Mouse (Mus musculus) ES-E14 (cell line): ENCODE data around the gene Magi1. TPM values are rescaled to one million over a fixed set of nuclear protein-coding genes. Genes with fewer than 3 reads are reported as not detected.
A peak's percentile ranks its signal among the peaks of the same experiment; 100 is the strongest.

ENCODE experiments used
- DNase-seq: peaks from one replicate; pipeline ENCODE4 v3.0.0-alpha.2; 2013; ENCODE audit warnings: low read depth, low spot score
- H3K27ac ChIP-seq: 2 replicates; pipeline ENCODE4 v1.5.1; 2012; ENCODE audit warnings: low read depth, mild to moderate bottlenecking, low read length, moderate library complexity, mixed read lengths; ENCODE audit not compliant: poor library complexity, insufficient read depth, severe bottlenecking
- H3K36me3 ChIP-seq: 2 replicates; pipeline ENCODE4 v1.6.1; 2012; ENCODE audit warnings: mild to moderate bottlenecking, low read length, moderate library complexity, mixed read lengths; ENCODE audit not compliant: control insufficient read depth, poor library complexity, insufficient read depth, severe bottlenecking
- H3K4me1 ChIP-seq, 2 experiments: fragments of 150-350 bp in 1 of 2; sonication (generic) in 1 of 2; 2 replicates each; pipeline ENCODE4 v1.6.1; 2012; ENCODE audit warnings: low read length in 2 of 2, mild to moderate bottlenecking in 1 of 2, mixed read lengths in 1 of 2; ENCODE audit not compliant: control insufficient read depth in 2 of 2, insufficient read depth in 2 of 2, poor library complexity in 1 of 2
- H3K4me3 ChIP-seq, 2 experiments: fragments of 150-350 bp in 1 of 2; sonication (generic) in 1 of 2; 2 replicates each; pipeline ENCODE4 v1.5.1; 2012; ENCODE audit warnings: low read length in 2 of 2, low read depth in 1 of 2, mild to moderate bottlenecking in 1 of 2, mixed read lengths in 1 of 2; ENCODE audit not compliant: insufficient read depth in 1 of 2, poor library complexity in 1 of 2, severe bottlenecking in 1 of 2
- H3K9ac ChIP-seq: 2 replicates; pipeline ENCODE4 v1.6.1; 2012; ENCODE audit warnings: low read depth, mild to moderate bottlenecking, low read length, mixed read lengths; ENCODE audit not compliant: poor library complexity, insufficient read depth, severe bottlenecking
- H3K9me3 ChIP-seq: fragments of 150-350 bp; sonication (generic); 2 replicates; pipeline ENCODE4 v1.6.1; 2012; ENCODE audit warnings: low read depth, mild to moderate bottlenecking, low read length; ENCODE audit not compliant: control insufficient read depth, insufficient read depth
- CHD2 ChIP-seq: IDR thresholded peaks from 2 replicates; pipeline ENCODE4 v1.6.1; 2014; ENCODE audit warnings: mild to moderate bottlenecking, low read depth, low read length, inconsistent platforms
- HCFC1 ChIP-seq: IDR thresholded peaks from 2 replicates; pipeline ENCODE4 v1.6.1; 2012; ENCODE audit warnings: low read length, inconsistent platforms, borderline replicate concordance; ENCODE audit not compliant: insufficient read depth
- MAFK ChIP-seq: IDR thresholded peaks from 2 replicates; pipeline ENCODE4 v1.6.1; 2014; ENCODE audit warnings: mild to moderate bottlenecking, low read depth, low read length, inconsistent platforms; ENCODE audit not compliant: insufficient read depth
- ZC3H11A ChIP-seq: IDR thresholded peaks from 2 replicates; pipeline ENCODE4 v1.6.1; 2012; ENCODE audit warnings: low read depth, mild to moderate bottlenecking, inconsistent platforms, low read length, borderline replicate concordance
- ZNF384 ChIP-seq: IDR thresholded peaks from 2 replicates; pipeline ENCODE4 v1.6.1; 2012; ENCODE audit warnings: low read depth, low read length, inconsistent platforms
- in situ Hi-C, 2 experiments: fragments of 600-800 bp; cut with MboI; formaldehyde crosslinking; loops; one replicate each; pipeline ENCODE4 v1.15.1; 2025; ENCODE audit warnings: low sequenced_read_pairs in 2 of 2, inconsistent platforms in 1 of 2; ENCODE audit not compliant: unreplicated experiment in 2 of 2
- total RNA-seq: library from RNA; depleted of rRNA; stranded (reverse); fragments of 300-350 nt; gene quantifications from 2 replicates; pipeline ENCODE4 v1.2.3, GENCODE M21; 2012

Gene Magi1
- total RNA-seq, 1 experiment: 14.6 TPM

- no peaks in the 10 kb centered on the region; a peak in 1 of 4 replicates for H3K4me1 ChIP-seq
- no peaks in the 10 kb centered on the region for H3K36me3 ChIP-seq
- no peak overlapping the region for H3K27ac ChIP-seq
- no peak for DNase-seq
- TF ChIP-seq CHD2 (no peak), HCFC1 (no peak), ZNF384 (no peak), ZC3H11A (no peak), MAFK (no peak)
- H3K9me3 ChIP-seq: no peaks in the 10 kb centered on the region
- in situ Hi-C loops: no loop called here
- no peak overlapping the region for H3K4me3 ChIP-seq
- H3K9ac ChIP-seq: no peak overlapping the region
These were observed 622.6 kb downstream of the Magi1 start for GRCm38 (mm10) chr6:93661139-93661538.

GRCm38 (mm10) chr6:93659534-93659933 lies 624.2 kb downstream of the Magi1 start:
- Histone ChIP-seq H3K36me3 (no peaks in the 10 kb centered on the region), H3K27ac (no peak overlapping the region), H3K4me1 (no peaks in the 10 kb centered on the region; a peak in 1 of 4 replicates), H3K9me3 (no peaks in the 10 kb centered on the region), H3K4me3 (no peak overlapping the region), H3K9ac (no peak overlapping the region)
- TF ChIP-seq HCFC1 (no peak), ZNF384 (no peak), CHD2 (no peak), ZC3H11A (no peak), MAFK (no peak)
- DNase-seq: no peak
- in situ Hi-C loops: no loop called here

- Histone ChIP-seq H3K36me3 (no peaks in the 10 kb centered on the region), H3K4me3 (no peak overlapping the region), H3K9ac (no peak overlapping the region), H3K9me3 (no peaks in the 10 kb centered on the region), H3K4me1 (no peaks in the 10 kb centered on the region; a peak in 1 of 4 replicates), H3K27ac (no peak overlapping the region)
- in situ Hi-C loops: no loop called here
- TF ChIP-seq ZC3H11A (peak; percentile 42), HCFC1 (no peak), MAFK (no peak), ZNF384 (no peak)
- peak; percentile 90 for DNase-seq
These were observed 626.3 kb downstream of the Magi1 start for GRCm38 (mm10) chr6:93657187-93657974.

- Histone ChIP-seq H3K36me3 (no peaks in the 10 kb centered on the region), H3K4me1 (peaks cover 2 to 8% of the 10 kb centered on the region in 2 experiments; a peak in 3 of 4 replicates), H3K4me3 (no peak overlapping the region), H3K27ac (no peak overlapping the region; the same call in 1 of the 2 replicates), H3K9me3 (no peaks in the 10 kb centered on the region), H3K9ac (no peak overlapping the region)
- in situ Hi-C loops: no loop called here
- peak; percentile 37 for DNase-seq
- TF ChIP-seq CHD2 (no peak; the same call in 1 of the 2 replicates), HCFC1 (no peak), ZC3H11A (0 out of 2 replicates have a peak, but pooled peaks have one; percentile 2), ZNF384 (no peak), MAFK (no peak)
These were observed 635.0 kb downstream of the Magi1 start for GRCm38 (mm10) chr6:93648581-93649230.
